Mouse (Mus musculus) C2C12 (cell line): ENCODE data around the gene Rpusd2. TPM values are rescaled to one million over a fixed set of nuclear protein-coding genes. Genes with fewer than 3 reads are reported as not detected.

Source experiments
- H3K27me3 ChIP-seq: one replicate; pipeline ENCODE4 v1.6.1; 2011; ENCODE audit not compliant: control insufficient read depth, insufficient read depth, insufficient read length
- H3K36me3 ChIP-seq: one replicate; pipeline ENCODE4 v1.6.1; 2011; ENCODE audit not compliant: control insufficient read depth, insufficient read depth
- H3K4me3 ChIP-seq: one replicate; pipeline ENCODE4 v1.5.1; 2011; ENCODE audit warnings: mild to moderate bottlenecking, control low read depth; ENCODE audit not compliant: poor library complexity, insufficient read depth, severe bottlenecking
- H3K79me2 ChIP-seq: one replicate; pipeline ENCODE4 v1.6.1; 2011; ENCODE audit not compliant: control insufficient read depth, insufficient read depth
- H3K79me3 ChIP-seq: one replicate; pipeline ENCODE4 v1.6.1; 2011; ENCODE audit warnings: low read depth, control low read depth
- H3ac ChIP-seq: one replicate; pipeline ENCODE3; 2011; ENCODE audit warnings: low read depth; ENCODE audit not compliant: control insufficient read depth, insufficient read length
- CEBPB ChIP-seq: IDR thresholded peaks from one replicate; pipeline ENCODE4 v1.6.1; 2011; ENCODE audit warnings: low read depth, mild to moderate bottlenecking, control low read depth, moderate library complexity
- CTCF ChIP-seq: IDR thresholded peaks from one replicate; pipeline ENCODE4 v1.5.1; 2011; ENCODE audit not compliant: control insufficient read depth, insufficient read depth, insufficient read length
- FOSL1 ChIP-seq: IDR thresholded peaks from one replicate; pipeline ENCODE4 v1.8.0; 2011; ENCODE audit warnings: mild to moderate bottlenecking, low read length; ENCODE audit not compliant: poor library complexity, insufficient read depth, severe bottlenecking
- MAX ChIP-seq: IDR thresholded peaks from one replicate; pipeline ENCODE4 v1.6.1; 2011; ENCODE audit warnings: mild to moderate bottlenecking, control low read depth
- MYOD1 ChIP-seq: IDR thresholded peaks from one replicate; pipeline ENCODE4 v1.6.1; 2011; ENCODE audit warnings: low read depth; ENCODE audit not compliant: control insufficient read depth, insufficient read length
- MYOG ChIP-seq: IDR thresholded peaks from one replicate; pipeline ENCODE4 v1.6.1; 2011; ENCODE audit not compliant: control insufficient read depth, insufficient read length; ENCODE audit errors: extremely low read depth
- USF1 ChIP-seq: IDR thresholded peaks from one replicate; pipeline ENCODE4 v1.6.1; 2011; ENCODE audit warnings: low read depth, mild to moderate bottlenecking, control low read depth, moderate library complexity
- polyA plus RNA-seq: library from polyadenylated mRNA; unstranded; fragments of >200 nt; fragmentation: generic; extraction: Trizol; gene quantifications from one replicate; pipeline ENCODE4 v1.2.1, GENCODE M21; 2012; ENCODE audit warnings: missing spikeins

Gene Rpusd2
- polyA plus RNA-seq, 1 experiment: 4.2 TPM

GRCm38 (mm10) chr2:119024536-119025238 is 9.9 kb upstream of the Rpusd2 start:
- H3K79me2 ChIP-seq: no peaks in the 10 kb centered on the region
- H3ac ChIP-seq: no peak overlapping the region
- no peak overlapping the region for H3K4me3 ChIP-seq
- H3K36me3 ChIP-seq: peaks cover 24% of the 10 kb centered on the region
- H3K79me3 ChIP-seq: no peaks in the 10 kb centered on the region
- no peaks in the 10 kb centered on the region for H3K27me3 ChIP-seq
- TF ChIP-seq MAX: no peak
- no peak for TF ChIP-seq FOSL1
- no peak for TF ChIP-seq MYOD1
- TF ChIP-seq CEBPB: no peak
- TF ChIP-seq MYOG: no peak
- TF ChIP-seq USF1: no peak
- TF ChIP-seq CTCF: no peak

- TF ChIP-seq MYOG (no peak), USF1 (no peak), CEBPB (no peak), FOSL1 (no peak), MAX (no peak), MYOD1 (no peak), CTCF (no peak)
- Histone ChIP-seq H3ac (no peak overlapping the region), H3K27me3 (no peaks in the 10 kb centered on the region), H3K36me3 (peaks cover 24% of the 10 kb centered on the region), H3K79me2 (no peaks in the 10 kb centered on the region), H3K4me3 (no peak overlapping the region), H3K79me3 (no peaks in the 10 kb centered on the region)
These were observed 9.4 kb upstream of the Rpusd2 start for GRCm38 (mm10) chr2:119025239-119025616.

- Histone ChIP-seq H3ac (no peak overlapping the region), H3K27me3 (no peaks in the 10 kb centered on the region)
- no peak for TF ChIP-seq MYOG
- no peak for TF ChIP-seq MAX
These were observed 7.6 kb upstream of the Rpusd2 start for GRCm38 (mm10) chr2:119026951-119027350.

GRCm38 (mm10) chr2:119028941-119029551 is 5.5 kb upstream of the Rpusd2 start, which contains the start of gene Ccdc32:
Gene Ccdc32 (minus strand): TSS chr2:119029393.
- H3ac ChIP-seq: peak within 1 kb of the TSS; percentile 68
- H3K4me3 ChIP-seq: peak within 1 kb of the TSS; percentile 68
- no peaks in the 10 kb centered on the region for H3K79me2 ChIP-seq
- no peak for TF ChIP-seq MYOD1
- TF ChIP-seq MYOG: no peak
- no peak for TF ChIP-seq CTCF
- TF ChIP-seq MAX: no peak
- TF ChIP-seq FOSL1: no peak
- TF ChIP-seq USF1: no peak
- no peak for TF ChIP-seq CEBPB
- H3K79me3 ChIP-seq: no peaks in the 10 kb centered on the region
- peaks cover 5% of the 10 kb centered on the region for H3K36me3 ChIP-seq
- H3K27me3 ChIP-seq: no peaks in the 10 kb centered on the region

More at GRCm38 (mm10) chr2:119026951-119027350, 7.6 kb upstream of the Rpusd2 start:
- no peaks in the 10 kb centered on the region for H3K79me2 ChIP-seq
- H3K4me3 ChIP-seq: no peak overlapping the region
- H3K36me3 ChIP-seq: peaks cover 15% of the 10 kb centered on the region
- no peaks in the 10 kb centered on the region for H3K79me3 ChIP-seq

GRCm38 (mm10) chr2:119032191-119032590 is 2.4 kb upstream of the Rpusd2 start:
- Histone ChIP-seq H3K27me3 (no peaks in the 10 kb centered on the region), H3K79me3 (peaks cover 8% of the 10 kb centered on the region), H3K79me2 (peaks cover 22% of the 10 kb centered on the region), H3K4me3 (no peak overlapping the region), H3K36me3 (peaks cover 9% of the 10 kb centered on the region), H3ac (no peak overlapping the region)
- no peak for TF ChIP-seq MYOD1

GRCm38 (mm10) chr2:119035397-119035745 is 781 bp downstream of the Rpusd2 start:
- Histone ChIP-seq H3K79me3 (peaks cover 8% of the 10 kb centered on the region), H3K4me3 (peak overlapping the region; percentile 95), H3ac (peak overlapping the region; percentile 97), H3K36me3 (peaks cover 36% of the 10 kb centered on the region), H3K27me3 (no peaks in the 10 kb centered on the region), H3K79me2 (peaks cover 22% of the 10 kb centered on the region)
- no peak for TF ChIP-seq FOSL1
- no peak for TF ChIP-seq CTCF
- TF ChIP-seq MYOD1: no peak
- TF ChIP-seq CEBPB: no peak
- TF ChIP-seq USF1: no peak
- TF ChIP-seq MYOG: no peak
- no peak for TF ChIP-seq MAX
